Mouse (Mus musculus) embryo, embryonic 11 days (tissue): Measurements from ENCODE around the gene Aatf.

ENCODE experiments used
- DNase-seq: peaks from one replicate; pipeline ENCODE4 v3.0.0-alpha.2; 2015

The Aatf gene

DNA sequence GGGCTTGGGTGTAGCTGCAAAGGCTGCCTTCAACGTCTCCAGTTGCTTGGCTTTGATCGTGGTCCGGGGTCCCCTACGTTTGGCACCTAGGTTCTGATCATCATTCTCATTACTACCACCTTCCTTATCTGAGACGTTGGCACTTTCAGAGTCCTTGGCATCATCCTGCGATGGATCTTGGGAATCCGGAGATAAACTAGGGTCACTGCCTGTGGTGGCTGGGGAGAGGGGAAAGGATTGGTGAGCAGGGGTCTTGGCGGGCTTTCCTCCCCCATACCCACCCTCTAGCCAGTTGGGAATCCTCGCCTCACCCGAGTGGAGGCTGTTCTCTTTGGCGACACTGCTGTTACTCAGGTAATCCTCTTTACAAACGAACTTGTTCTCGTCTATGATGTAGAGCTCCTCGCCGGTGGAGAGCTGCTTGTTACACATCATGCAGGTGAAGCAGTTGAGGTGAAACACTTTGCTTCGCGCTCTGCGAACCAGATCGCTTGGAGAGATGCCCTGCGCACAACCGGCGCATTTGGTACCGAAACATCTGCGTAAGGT lies 8.5 kb upstream of the Aatf start:
- peak; percentile 11 for DNase-seq

- DNase-seq: no peak
Observed at GRCm38 (mm10) chr11:84521071-84521390, 7.7 kb upstream of the Aatf start.

DNA sequence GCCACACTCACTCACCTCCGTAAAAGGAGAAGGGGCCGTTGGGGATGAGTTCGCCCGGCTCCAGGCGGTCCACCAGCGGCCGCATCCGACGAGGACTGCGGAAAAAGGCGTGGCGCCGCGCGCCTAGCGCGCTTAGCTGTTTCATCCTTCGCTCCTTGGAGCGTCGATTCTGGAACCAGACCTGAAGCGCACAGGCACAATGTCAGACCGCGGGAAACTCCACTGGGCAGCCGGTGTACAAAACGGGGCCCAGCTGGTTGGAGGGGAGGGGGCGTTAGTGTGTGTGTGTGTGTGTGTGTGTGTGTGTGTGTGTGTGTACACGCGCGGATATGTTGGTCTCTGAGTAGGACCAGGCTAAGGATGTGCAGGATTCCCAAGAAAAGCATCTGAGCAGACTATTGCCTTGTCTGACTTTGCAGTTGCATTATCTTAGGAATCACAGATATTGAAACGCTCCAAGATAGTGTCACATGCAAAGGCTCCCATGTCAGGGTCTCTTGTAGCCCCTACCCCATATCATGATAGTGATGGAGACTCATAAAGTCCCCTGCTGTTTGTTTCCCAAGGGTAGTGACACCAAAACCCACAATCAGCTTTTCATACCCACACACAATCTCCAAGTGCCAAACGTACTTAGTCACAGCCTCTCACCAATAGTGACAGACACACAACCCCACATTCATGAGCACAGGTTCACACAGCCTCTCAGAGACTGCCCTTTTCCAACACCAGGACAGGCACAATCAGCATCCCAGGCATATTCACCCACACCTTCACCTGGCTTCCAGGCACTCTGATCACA lies 7.1 kb upstream of the Aatf start:
- peak; percentile 54 for DNase-seq

DNA sequence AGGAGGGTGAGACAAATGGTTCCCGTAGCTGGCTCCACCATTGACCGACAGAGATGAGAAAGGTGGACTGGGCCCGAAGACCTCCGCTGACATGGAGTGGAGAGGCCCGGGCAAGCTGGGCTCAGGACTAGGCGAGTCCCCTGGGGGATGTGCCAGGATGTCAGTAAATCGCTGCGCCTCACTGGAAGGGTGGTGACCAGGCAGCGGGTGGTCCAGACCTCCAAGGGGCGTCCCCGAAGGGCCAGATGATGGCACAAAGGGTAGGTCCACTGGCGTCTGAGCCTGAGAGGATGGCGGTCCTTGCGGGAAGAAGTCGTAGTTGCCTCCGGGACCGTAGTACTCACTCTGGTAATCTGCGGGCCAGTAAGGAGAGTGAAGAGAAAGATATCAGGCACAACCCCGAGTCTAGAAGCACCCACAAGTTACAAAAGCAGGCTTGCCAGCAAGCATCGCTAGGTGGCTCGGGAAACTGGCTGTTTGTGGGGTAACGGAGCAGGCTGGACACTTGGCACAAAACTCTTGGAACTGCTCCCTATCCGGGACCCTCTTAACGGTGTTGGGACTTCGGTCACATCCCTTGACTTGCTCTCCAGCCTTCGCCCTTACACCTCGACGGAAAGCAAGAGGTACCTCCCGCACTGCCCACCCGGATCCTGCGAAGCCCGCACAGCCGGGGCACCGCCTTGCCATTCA lies 6.4 kb upstream of the Aatf start:
- peak; percentile 38 for DNase-seq

DNA sequence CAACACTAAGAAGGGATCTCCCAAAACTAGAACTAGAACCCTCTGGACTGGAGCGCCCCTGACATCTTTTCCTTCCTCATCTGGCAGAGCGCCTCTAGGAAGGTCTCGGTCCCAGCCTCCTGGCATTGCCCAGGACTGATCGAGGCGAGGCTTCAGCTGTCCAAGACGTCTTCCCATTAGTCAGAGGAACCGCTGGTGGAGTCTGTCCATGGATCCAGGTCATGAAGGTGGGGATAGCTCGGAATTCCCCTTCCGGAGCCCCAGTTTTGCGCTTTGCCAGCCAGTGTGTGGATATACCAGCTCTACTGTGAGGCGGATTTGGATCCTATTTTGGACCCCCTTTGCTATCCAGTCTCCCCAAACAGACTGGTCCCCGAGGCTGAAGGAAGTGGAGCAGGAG lies 5.7 kb upstream of the Aatf start:
- peak; percentile 32 for DNase-seq

- no peak for DNase-seq
Observed at GRCm38 (mm10) chr11:84518261-84518660, 4.9 kb upstream of the Aatf start.

DNA sequence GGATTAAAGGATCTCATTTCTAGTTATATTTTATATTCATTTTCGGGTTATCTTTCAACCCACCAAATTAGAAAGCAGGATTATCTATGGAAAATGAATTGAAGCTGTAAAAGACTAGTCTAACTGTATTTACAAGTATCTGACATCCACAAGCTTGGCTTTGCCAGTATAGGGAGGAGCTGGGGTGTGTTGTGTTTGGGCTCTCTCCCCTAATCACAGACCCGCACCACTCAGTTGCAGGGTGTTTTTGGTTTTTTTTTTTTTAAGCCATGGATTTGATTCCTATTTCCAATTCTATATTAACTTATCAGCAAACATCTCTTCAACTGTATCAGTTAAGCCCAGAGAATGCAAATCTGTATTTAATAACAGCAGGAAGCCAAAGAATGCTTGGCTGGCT lies 4.1 kb upstream of the Aatf start:
- DNase-seq: peak; percentile 21

DNA sequence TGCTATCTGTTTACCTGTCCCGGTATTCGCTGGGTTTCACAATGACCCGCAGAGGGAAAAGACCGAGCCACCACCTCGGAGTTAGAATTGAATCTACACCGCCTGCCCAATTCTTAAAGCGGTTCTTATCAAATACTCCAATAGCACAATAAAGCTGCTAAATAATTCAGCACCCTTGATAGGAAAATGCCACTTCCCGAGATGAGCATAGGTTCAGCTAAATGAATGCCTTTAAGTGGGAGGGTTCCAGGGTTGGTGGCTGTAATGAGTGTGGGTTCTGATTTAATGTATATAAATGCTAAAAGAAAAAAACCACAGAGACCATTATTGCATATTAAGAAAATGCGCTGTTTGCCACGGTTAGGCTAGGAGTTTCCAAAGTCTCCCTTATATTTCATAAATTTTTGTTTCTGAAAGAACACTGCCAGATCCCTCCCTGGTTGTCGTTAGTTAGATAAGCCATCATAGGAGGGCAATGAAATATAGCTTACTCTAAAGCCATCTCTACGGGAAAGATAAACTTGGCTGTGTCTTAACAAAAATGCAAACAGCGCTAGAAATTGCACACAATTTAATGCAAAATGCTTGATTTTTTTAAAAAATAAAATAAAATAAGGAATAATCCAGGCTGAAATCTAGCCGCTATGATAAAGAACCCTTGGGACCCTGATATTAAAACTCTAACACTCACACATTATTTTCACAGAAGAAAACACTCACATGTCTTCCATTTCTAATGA lies 3.3 kb upstream of the Aatf start:
- peak; percentile 19 for DNase-seq

DNA sequence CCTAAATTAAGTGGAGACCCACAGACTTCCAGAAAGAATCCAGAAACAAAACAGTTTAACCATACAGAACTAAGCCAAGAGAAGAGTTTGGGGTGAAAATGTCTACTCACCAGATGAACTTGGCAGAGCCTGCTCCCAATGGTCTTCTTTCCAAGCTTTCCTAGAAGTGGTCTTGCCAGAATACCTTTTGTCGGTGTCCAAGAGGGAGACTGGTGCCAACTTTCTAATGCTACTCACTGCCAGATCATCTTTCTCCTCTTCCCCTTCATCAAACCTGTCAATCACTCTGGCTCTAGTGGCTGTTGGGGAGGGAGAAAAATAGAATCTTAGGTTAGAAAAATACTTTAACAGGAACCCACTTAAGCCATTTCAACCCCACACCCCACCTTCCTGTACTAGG lies 1.3 kb downstream of the Aatf start:
- DNase-seq: no peak

DNA sequence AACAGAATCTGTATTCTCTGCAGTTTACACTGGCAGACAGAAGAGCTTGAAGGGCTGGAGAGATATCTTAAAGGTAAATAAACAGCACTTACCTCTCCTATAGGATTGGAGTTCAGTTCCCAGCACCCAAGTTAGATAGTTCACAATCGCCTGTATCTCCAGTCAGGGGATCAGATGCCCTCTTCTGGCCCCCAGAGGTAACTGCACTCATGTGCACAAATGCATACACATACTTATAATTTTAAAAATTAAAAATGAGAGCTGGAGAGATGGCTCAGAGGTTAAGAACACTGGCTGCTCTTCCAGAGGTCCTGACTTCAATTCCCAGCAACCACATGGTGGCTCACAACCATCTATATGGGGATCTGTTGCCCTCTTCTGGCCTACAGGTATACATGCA lies 9.0 kb downstream of the Aatf start:
- DNase-seq: no peak

DNA sequence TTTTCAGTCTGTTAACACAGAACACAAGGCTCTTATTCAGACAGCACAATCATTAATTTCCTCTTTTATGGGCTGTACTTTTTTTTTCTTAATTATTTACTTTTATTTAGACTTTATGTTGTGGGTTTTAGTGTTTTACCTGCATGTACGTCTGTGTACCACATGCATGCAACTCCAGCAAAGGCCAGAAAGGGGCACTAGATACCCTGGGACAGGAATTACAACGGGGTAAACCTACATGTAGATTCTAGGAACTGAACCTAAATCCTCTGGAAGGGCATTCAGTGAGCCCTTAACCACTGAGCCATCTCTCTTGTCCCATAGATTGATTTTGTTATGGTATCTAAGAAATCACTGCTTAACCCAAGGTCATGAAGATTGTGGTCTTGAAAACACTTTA lies 15.4 kb downstream of the Aatf start:
- peak; percentile 13 for DNase-seq

GRCm38 (mm10) chr11:84496901-84497300 lies 16.4 kb downstream of the Aatf start:
- DNase-seq: no peak

DNA sequence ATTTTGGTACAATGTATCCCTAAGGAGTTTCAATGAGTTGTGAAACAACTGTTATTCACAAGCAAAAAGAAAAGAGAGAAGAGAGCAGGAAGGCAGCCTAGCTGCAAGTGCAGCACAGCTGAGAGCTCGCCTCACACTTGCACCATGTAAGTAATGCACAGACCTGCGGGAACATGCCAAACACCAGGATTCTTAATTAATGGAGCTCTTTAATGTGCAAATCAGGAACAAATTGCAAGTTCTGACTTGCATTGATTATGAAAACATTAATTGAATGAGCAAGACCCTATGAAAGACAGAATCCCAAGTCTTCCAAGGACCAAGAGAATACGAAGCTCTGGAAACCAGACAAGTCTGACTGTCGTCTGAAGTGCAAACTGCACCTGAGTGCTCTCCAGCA lies 17.5 kb downstream of the Aatf start:
- DNase-seq: no peak

DNA sequence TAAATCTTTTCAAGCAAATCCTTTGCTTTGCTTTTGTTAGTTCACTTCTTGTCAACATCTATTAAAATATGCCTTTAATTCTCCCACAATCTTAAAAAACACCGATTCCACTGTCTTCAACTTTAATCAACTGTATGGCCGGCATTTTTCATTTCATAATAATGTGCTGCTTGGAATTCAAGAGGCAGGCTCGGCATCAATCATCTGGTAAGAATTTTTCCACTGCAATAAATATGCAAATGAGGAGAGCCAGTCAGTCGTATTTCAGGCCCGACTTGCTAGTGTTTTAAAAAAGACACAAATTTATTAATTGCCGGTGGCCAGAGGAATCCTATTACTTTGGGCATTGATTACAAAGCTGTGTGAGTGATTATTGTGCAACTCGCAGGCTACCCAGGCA lies 31.7 kb downstream of the Aatf start:
- no peak for DNase-seq

DNA sequence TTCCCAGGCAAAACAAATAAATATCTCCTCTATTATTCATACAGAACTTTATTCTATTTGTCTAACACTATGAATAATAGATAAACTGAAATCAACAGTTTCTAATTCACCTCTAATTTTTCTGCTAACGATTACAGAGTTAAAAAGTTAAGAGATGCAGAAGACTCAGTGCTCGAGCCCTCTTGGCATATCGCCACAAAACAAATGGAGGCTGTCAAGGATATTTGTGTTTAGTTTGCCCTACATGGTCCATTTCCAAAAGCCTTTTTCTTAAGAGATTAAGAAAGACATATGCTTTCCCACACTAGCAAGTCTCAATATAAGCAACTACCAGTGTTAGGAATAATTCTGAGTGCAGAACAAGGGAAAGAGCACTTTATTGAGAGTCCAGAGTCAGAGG lies 32.9 kb downstream of the Aatf start:
- DNase-seq: no peak

DNA sequence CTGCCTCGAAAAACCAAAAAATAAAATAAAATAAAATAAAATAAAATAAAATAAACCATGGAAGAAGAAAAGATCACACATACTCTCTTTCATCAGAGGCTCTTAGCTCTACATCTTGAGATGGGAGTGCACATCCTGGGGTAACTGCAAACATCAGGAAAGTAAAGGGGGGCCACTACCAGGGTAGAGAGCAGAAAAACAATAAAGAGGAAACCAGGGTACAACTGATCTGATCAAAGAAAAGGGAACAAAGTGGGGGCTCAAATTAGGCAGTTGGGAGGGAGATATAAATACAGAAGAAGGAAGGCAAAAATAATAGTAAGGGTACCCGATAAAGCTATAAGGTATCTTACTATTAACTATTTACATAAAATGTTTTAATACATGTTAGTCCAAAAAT lies 36.7 kb downstream of the Aatf start:
- DNase-seq: no peak

GRCm38 (mm10) chr11:84475991-84476390 lies 37.3 kb downstream of the Aatf start:
- no peak for DNase-seq

DNA sequence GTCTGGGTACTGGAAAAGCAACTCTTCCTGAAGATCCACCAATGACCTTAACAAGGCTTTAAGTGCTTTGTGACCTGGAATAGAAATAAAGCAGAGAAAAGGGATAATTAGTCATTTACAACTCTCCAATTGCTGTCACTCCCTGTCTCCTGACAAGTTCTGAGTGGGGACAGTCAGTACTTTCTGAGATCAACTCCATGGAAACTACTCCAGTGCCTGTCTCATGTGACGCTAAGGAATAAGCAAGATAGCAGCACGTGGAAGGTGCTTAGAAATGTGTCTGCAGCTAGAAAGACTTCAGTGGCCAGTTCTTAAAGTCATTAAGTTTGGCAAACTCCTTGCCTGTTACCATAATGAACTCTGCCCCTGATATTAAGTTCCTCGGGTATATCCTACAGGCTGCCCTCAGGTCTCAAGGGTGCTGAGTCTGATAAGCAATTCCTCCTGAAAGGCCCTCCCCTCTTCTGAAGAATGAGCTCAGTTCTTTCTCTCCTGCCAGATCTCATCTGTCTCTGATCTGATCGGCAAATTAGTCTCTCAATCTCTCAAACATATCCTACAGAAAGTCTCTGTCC lies 40.1 kb downstream of the Aatf start:
- no peak for DNase-seq

DNA sequence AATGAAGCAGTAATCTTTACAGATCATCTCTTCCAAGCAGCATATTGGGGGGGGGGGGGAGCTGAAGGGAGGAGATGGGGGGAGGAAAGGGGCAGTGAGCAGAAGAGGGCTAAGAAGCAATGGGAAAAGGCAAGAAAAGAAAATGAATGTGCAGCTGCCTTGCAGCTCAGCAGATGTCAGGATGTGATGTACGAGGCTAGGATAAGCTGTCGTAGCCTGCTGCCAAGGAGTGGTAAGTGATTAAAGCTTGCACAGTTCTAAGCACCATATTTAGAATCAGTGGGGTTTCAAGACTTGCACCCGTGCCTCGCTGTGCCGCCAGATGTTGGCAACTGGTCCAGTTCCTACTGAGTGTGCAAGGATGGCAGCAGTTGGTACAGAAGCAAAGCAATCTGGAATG lies 48.8 kb downstream of the Aatf start:
- peak; percentile 7 for DNase-seq

GRCm38 (mm10) chr11:84453901-84454300 lies 59.4 kb downstream of the Aatf start:
- DNase-seq: no peak

- no peak for DNase-seq
Observed at GRCm38 (mm10) chr11:84442554-84443331, 70.6 kb downstream of the Aatf start.

- no peak for DNase-seq
Observed at GRCm38 (mm10) chr11:84440402-84440801, 72.9 kb downstream of the Aatf start.

DNA sequence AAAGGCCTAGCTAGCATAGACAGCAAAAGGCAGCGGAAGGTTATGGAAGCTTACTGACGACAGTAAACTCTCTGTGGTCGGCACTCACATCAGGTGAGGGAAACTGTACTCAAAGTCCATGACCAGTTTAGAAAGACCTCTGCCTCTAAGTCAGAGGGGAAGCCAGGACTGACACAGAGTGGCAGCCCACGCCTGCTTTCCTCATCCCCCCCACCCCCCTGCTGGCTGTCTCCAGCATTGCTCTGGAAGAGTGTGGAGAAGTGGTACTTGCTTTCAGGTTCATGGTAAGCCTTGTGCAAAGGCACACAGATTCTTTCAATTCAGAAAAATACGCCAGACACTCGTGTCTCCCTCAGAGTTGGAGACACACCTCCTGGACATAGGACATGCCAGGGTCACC lies 78.4 kb downstream of the Aatf start:
- no peak for DNase-seq
